Mouse (Mus musculus) erythroblast, embryonic 14.5 days (primary cell): ENCODE data around the gene Il17rd.

Experiments
- GATA1 ChIP-seq: IDR thresholded peaks from 2 replicates; pipeline ENCODE4 v1.6.1; 2012; ENCODE audit warnings: low read length, inconsistent platforms, mixed read lengths
- TAL1 ChIP-seq: IDR thresholded peaks from 3 replicates; pipeline ENCODE4 v1.6.1; 2012; ENCODE audit warnings: low read length, inconsistent platforms, mixed read lengths

GRCm38 (mm10) chr14:27037513-27037912 lies 1.2 kb upstream of the Il17rd start:
- no peak for TF ChIP-seq GATA1
- TF ChIP-seq TAL1: no peak
